Mouse (Mus musculus) CH12.LX (cell line): ENCODE results near the gene Dnase2a. TPM values are rescaled to one million over a fixed set of nuclear protein-coding genes. Genes with fewer than 3 reads are reported as not detected.

ENCODE experiments used
- DNase-seq: peaks from one replicate; pipeline ENCODE4 v3.0.0-alpha.2; 2013; ENCODE audit errors: extremely low read depth
- H3K27ac ChIP-seq: 2 replicates; pipeline ENCODE4 v1.5.1; 2012; ENCODE audit warnings: low read depth, mild to moderate bottlenecking, control low read depth, moderate library complexity; ENCODE audit not compliant: insufficient read depth
- H3K27me3 ChIP-seq: replicated peaks from 2 replicates; pipeline ENCODE3; 2012; ENCODE audit warnings: inconsistent platforms
- H3K36me3 ChIP-seq, 2 experiments: replicated peaks in 1 of 2; 2 replicates each; pipeline versions ENCODE3 to v1.6.1; 2012; ENCODE audit warnings: inconsistent platforms in 1 of 2, low read length in 1 of 2, mild to moderate bottlenecking in 1 of 2, mixed read lengths in 1 of 2, moderate library complexity in 1 of 2; ENCODE audit not compliant: control insufficient read depth in 1 of 2, insufficient read depth in 1 of 2
- H3K4me1 ChIP-seq, 2 experiments: 2 replicates each; pipeline ENCODE4 v1.6.1; 2012; ENCODE audit warnings: inconsistent platforms in 1 of 2, moderate library complexity in 1 of 2; ENCODE audit not compliant: insufficient read depth in 2 of 2, control insufficient read depth in 1 of 2
- H3K4me2 ChIP-seq: 2 replicates; pipeline ENCODE4 v1.6.1; 2012; ENCODE audit warnings: low read depth, mild to moderate bottlenecking, control low read depth; ENCODE audit not compliant: poor library complexity, insufficient read depth, severe bottlenecking
- H3K4me3 ChIP-seq, 3 experiments: fragments of 150-350 bp in 1 of 3; sonication (generic) in 1 of 3; replicated peaks in 1 of 3; 2 replicates each; pipeline versions ENCODE3 to v1.5.1; 2011 to 2012; ENCODE audit warnings: low read depth in 2 of 3, low read length in 2 of 3, mild to moderate bottlenecking in 2 of 3, moderate library complexity in 2 of 3, control low read depth in 1 of 3, improper control_type of control experiment in 1 of 3, inconsistent platforms in 1 of 3, mixed read lengths in 1 of 3; ENCODE audit not compliant: poor library complexity in 1 of 3
- H3K79me2 ChIP-seq: replicated peaks from 2 replicates; pipeline ENCODE4 v1.6.1; 2012; ENCODE audit warnings: mild to moderate bottlenecking, moderate library complexity; ENCODE audit not compliant: control insufficient read depth, poor library complexity, insufficient read depth, severe bottlenecking; ENCODE audit errors: extremely low read depth
- H3K9ac ChIP-seq: 2 replicates; pipeline ENCODE4 v1.6.1; 2012; ENCODE audit warnings: low read depth, mild to moderate bottlenecking, control low read depth, moderate library complexity; ENCODE audit not compliant: insufficient read depth
- H3K9me3 ChIP-seq: replicated peaks from 2 replicates; pipeline ENCODE3; 2012; ENCODE audit warnings: low read length, inconsistent platforms, mixed read lengths
- BHLHE40 ChIP-seq: IDR thresholded peaks from 2 replicates; pipeline ENCODE4 v1.6.1; 2011; ENCODE audit warnings: mild to moderate bottlenecking, low read depth, low read length, improper control_type of control experiment
- CHD1 ChIP-seq: IDR thresholded peaks from 2 replicates; pipeline ENCODE4 v1.6.1; 2012; ENCODE audit warnings: low read depth, low read length, improper control_type of control experiment, inconsistent platforms
- CHD2 ChIP-seq: IDR thresholded peaks from 2 replicates; pipeline ENCODE4 v1.6.1; 2011; ENCODE audit warnings: low read length, improper control_type of control experiment
- CTCF ChIP-seq, 2 experiments: IDR thresholded peaks in 1 of 2; conservative IDR thresholded peaks in 1 of 2; 2 replicates each; pipeline ENCODE4 v1.5.1; 2011 to 2012; ENCODE audit warnings: low read depth in 2 of 2, low read length in 2 of 2, improper control_type of control experiment in 1 of 2, inconsistent platforms in 1 of 2, mild to moderate bottlenecking in 1 of 2, moderate library complexity in 1 of 2
- E2F4 ChIP-seq: IDR thresholded peaks from 2 replicates; pipeline ENCODE4 v1.6.1; 2011; ENCODE audit warnings: low read depth, low read length, improper control_type of control experiment; ENCODE audit not compliant: insufficient replicate concordance
- ELF1 ChIP-seq: IDR thresholded peaks from 2 replicates; pipeline ENCODE4 v1.6.1; 2014; ENCODE audit warnings: low read depth, mild to moderate bottlenecking, inconsistent platforms, low read length, improper control_type of control experiment
- GABPA ChIP-seq: IDR thresholded peaks from 2 replicates; pipeline ENCODE4 v1.6.1; 2012; ENCODE audit warnings: low read depth, low read length, improper control_type of control experiment, inconsistent platforms; ENCODE audit not compliant: insufficient replicate concordance
- IRF4 ChIP-seq: IDR thresholded peaks from 2 replicates; pipeline ENCODE4 v1.6.1; 2014; ENCODE audit warnings: low read depth, mild to moderate bottlenecking, inconsistent platforms, low read length, improper control_type of control experiment
- JUN ChIP-seq: IDR thresholded peaks from 2 replicates; pipeline ENCODE4 v1.6.1; 2011; ENCODE audit warnings: low read depth, mild to moderate bottlenecking, low read length, improper control_type of control experiment, moderate library complexity; ENCODE audit not compliant: insufficient read depth
- JUND ChIP-seq: conservative IDR thresholded peaks from 2 replicates; pipeline ENCODE4 v1.6.1; 2011; ENCODE audit warnings: low read depth, low read length, improper control_type of control experiment
- MEF2A ChIP-seq: IDR thresholded peaks from 2 replicates; pipeline ENCODE4 v1.6.1; 2014; ENCODE audit warnings: low read depth, mild to moderate bottlenecking, inconsistent platforms, low read length, improper control_type of control experiment, borderline replicate concordance
- MXI1 ChIP-seq: IDR thresholded peaks from 2 replicates; pipeline ENCODE4 v1.6.1; 2011; ENCODE audit warnings: mild to moderate bottlenecking, low read depth, low read length, improper control_type of control experiment
- MYC ChIP-seq: IDR thresholded peaks from 2 replicates; pipeline ENCODE4 v1.6.1; 2011; ENCODE audit warnings: low read depth, mild to moderate bottlenecking, improper control_type of control experiment, low read length
- NRF1 ChIP-seq: IDR thresholded peaks from 2 replicates; pipeline ENCODE4 v1.6.1; 2014; ENCODE audit warnings: low read depth, mild to moderate bottlenecking, inconsistent platforms, low read length, improper control_type of control experiment, moderate library complexity
- PAX5 ChIP-seq: IDR thresholded peaks from 2 replicates; pipeline ENCODE4 v1.6.1; 2012; ENCODE audit warnings: low read length, inconsistent platforms, mixed read lengths
- POLR2A ChIP-seq: IDR thresholded peaks from 2 replicates; pipeline ENCODE4 v1.6.1; 2011; ENCODE audit warnings: low read depth, mild to moderate bottlenecking, improper control_type of control experiment, low read length
- RAD21 ChIP-seq: IDR thresholded peaks from 2 replicates; pipeline ENCODE4 v1.6.1; 2011; ENCODE audit warnings: low read depth, mild to moderate bottlenecking, low read length, improper control_type of control experiment, moderate library complexity
- RCOR1 ChIP-seq: conservative IDR thresholded peaks from 2 replicates; pipeline ENCODE4 v1.6.1; 2012; ENCODE audit warnings: low read depth, mild to moderate bottlenecking, inconsistent platforms, low read length, improper control_type of control experiment
- SIN3A ChIP-seq: IDR thresholded peaks from 2 replicates; pipeline ENCODE4 v1.6.1; 2012; ENCODE audit warnings: low read length, improper control_type of control experiment, inconsistent platforms
- TCF12 ChIP-seq: IDR thresholded peaks from 2 replicates; pipeline ENCODE4 v1.6.1; 2014; ENCODE audit warnings: low read depth, mild to moderate bottlenecking, inconsistent platforms, low read length, improper control_type of control experiment
- UBTF ChIP-seq: IDR thresholded peaks from 2 replicates; pipeline ENCODE4 v1.6.1; 2012; ENCODE audit warnings: low read depth, mild to moderate bottlenecking, inconsistent platforms, low read length, improper control_type of control experiment, moderate library complexity
- USF1 ChIP-seq: IDR thresholded peaks from 2 replicates; pipeline ENCODE4 v1.6.1; 2014; ENCODE audit warnings: low read depth, mild to moderate bottlenecking, inconsistent platforms, low read length, improper control_type of control experiment
- USF2 ChIP-seq: conservative IDR thresholded peaks from 2 replicates; pipeline ENCODE4 v1.6.1; 2011; ENCODE audit warnings: low read depth, low read length, improper control_type of control experiment
- ZNF384 ChIP-seq: IDR thresholded peaks from 2 replicates; pipeline ENCODE4 v1.6.1; 2012; ENCODE audit warnings: low read depth, low read length, improper control_type of control experiment, inconsistent platforms
- dilution Hi-C: fragments of 300-500 bp; cut with MboI; formaldehyde crosslinking; loops from 2 replicates; pipeline ENCODE4 v1.14.3; 2020; ENCODE audit warnings: low sequenced_read_pairs; ENCODE audit not compliant: extremely low pct_unique_long_range_greater_than_20kb, extremely low pct_ligation_motif_present
- in situ Hi-C: fragments of 300-500 bp; cut with MboI; formaldehyde crosslinking; loops from 3 replicates; pipeline ENCODE4 v1.14.3; 2019; ENCODE audit warnings: low sequenced_read_pairs, low pct_ligation_motif_present, low pct_unique_long_range_greater_than_20kb, mixed read lengths
- polyA plus RNA-seq: library from polyadenylated mRNA; unstranded; fragments of >175 nt; gene quantifications from 2 replicates; pipeline ENCODE4 v1.2.1, GENCODE M21; 2012; ENCODE audit warnings: low read depth; ENCODE audit not compliant: insufficient read length
- total RNA-seq, 2 experiments: library from RNA; depleted of rRNA; stranded (reverse); fragments of 300-350 nt in 1 of 2; fragments of >200 nt in 1 of 2; gene quantifications; 2 replicates each; pipeline ENCODE4 v1.2.3; 2012 to 2014

Dnase2a gene
- total and polyA plus RNA-seq, 3 experiments: 12.8 to 25.4 (median 15.0) TPM

DNA sequence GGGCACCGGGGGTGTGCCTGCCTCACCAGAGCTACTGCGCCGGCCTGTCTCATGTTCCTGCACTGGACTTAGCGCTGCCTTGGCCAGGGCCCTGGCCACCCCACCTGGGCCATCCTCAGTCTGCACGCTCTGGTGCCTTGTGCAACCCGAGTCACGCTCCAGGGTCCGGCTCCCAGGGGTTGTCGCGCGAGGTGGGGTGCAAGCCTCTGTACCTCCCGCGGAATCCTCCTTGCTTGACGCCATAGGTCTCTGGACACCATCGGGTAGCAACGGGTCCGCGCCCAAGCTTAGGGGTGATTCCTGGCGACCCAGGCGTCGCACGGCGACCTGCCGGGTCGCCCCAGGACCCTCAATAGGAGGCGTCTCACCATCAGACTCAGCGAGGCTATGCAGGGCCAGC is 4.0 kb downstream of the Dnase2a start:
- H3K4me3 ChIP-seq: no peak overlapping the region
- in situ Hi-C loops: no loop called here
- no peak for DNase-seq
- dilution Hi-C loops: no loop called here
- no peak overlapping the region for H3K4me2 ChIP-seq
- H3K4me1 ChIP-seq: peaks cover 8 to 15% of the 10 kb centered on the region in 2 experiments
- no peaks in the 10 kb centered on the region for H3K27me3 ChIP-seq
- no peak overlapping the region for H3K27ac ChIP-seq
- H3K9me3 ChIP-seq: peaks cover 13% of the 10 kb centered on the region
- TF ChIP-seq CHD2 (no peak), PAX5 (no peak), NRF1 (no peak), RAD21 (no peak), MEF2A (no peak), RCOR1 (no peak), CHD1 (no peak), POLR2A (no peak), JUND (no peak), GABPA (no peak), BHLHE40 (no peak), IRF4 (no peak), UBTF (no peak), USF2 (no peak), JUN (no peak), MYC (no peak), TCF12 (no peak), SIN3A (no peak), E2F4 (no peak)
- TF ChIP-seq, all 38 proteins: peak for 0
- Histone ChIP-seq H3K36me3 (peaks cover 12 to 58% of the 10 kb centered on the region in 2 experiments), H3K79me2 (no peaks in the 10 kb centered on the region), H3K9ac (no peak overlapping the region)

DNA sequence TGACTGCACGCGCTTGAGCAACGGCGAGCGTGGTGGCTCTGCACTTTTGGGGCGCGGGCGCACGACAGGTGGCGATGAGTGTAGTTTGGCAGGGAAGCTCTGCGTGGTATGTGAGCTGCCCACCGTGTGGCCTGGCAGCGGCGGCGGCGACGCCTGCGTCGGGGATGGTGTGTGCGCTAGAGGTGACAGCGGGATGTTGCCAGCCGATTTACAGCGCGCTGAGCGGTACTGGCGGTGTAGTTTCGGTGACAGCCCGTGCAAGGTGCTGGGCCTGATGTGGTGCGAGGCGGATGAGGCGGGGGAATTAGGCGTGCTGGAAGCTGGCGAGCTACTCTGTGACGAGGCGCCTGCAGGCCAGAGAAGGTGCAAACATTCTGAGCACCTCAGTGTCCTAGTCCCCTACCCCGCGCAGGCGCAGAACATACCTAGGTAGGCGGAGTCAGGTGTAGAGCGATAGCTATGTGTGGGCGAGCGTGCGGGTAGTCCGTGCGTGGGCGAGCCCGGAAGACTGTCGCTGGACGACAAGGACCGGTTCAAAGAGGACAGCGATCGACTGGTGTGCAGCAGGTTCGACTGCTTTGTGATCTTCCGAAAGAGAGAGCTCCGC is 4.6 kb downstream of the Dnase2a start:
- H3K9me3 ChIP-seq: peaks cover 13% of the 10 kb centered on the region
- no peaks in the 10 kb centered on the region for H3K79me2 ChIP-seq
- dilution Hi-C loops (no loop called here), in situ Hi-C loops (no loop called here)
- H3K9ac ChIP-seq: no peak overlapping the region
- H3K4me3 ChIP-seq: no peak overlapping the region
- peaks cover 12 to 61% of the 10 kb centered on the region in 2 experiments for H3K36me3 ChIP-seq
- H3K27me3 ChIP-seq: no peaks in the 10 kb centered on the region
- no peak overlapping the region for H3K4me2 ChIP-seq
- no peak for DNase-seq
- peaks cover 6 to 12% of the 10 kb centered on the region in 2 experiments for H3K4me1 ChIP-seq
- TF ChIP-seq ELF1 (no peak), MXI1 (no peak), CTCF (conservative IDR thresholded peaks at IDR 0.05 in 1 of 2, IDR thresholded peaks at IDR 0.05 in 1 of 2; ENCODE audit: low read depth in 2 of 2, low read length in 2 of 2) (no peak), USF1 (no peak), ZNF384 (no peak)
- no peak overlapping the region for H3K27ac ChIP-seq
